Mouse (Mus musculus) olfactory bulb, adult 2 months (tissue): Measurements from ENCODE around the gene Fry. TPM values are rescaled to one million over a fixed set of nuclear protein-coding genes. Genes with fewer than 3 reads are reported as not detected.

Experiments used
- H3K27ac ChIP-seq: fragments of 200-500 bp; 2 replicates; pipeline ENCODE4 v1.5.1; 2012; ENCODE audit warnings: low read depth, low read length; ENCODE audit not compliant: insufficient read depth
- H3K4me1 ChIP-seq: fragments of 200-500 bp; 2 replicates; pipeline ENCODE4 v1.6.1; 2012; ENCODE audit warnings: low read length; ENCODE audit not compliant: control insufficient read depth, insufficient read depth
- H3K4me3 ChIP-seq: fragments of 200-500 bp; 2 replicates; pipeline ENCODE4 v1.5.1; 2012; ENCODE audit warnings: mild to moderate bottlenecking, low read depth, low read length, moderate library complexity; ENCODE audit not compliant: insufficient read depth
- CTCF ChIP-seq: fragments of 200-500 bp; IDR thresholded peaks from 2 replicates; pipeline ENCODE4 v1.5.1; 2012; ENCODE audit warnings: low read depth, mild to moderate bottlenecking, low read length, moderate library complexity; ENCODE audit not compliant: insufficient read depth
- POLR2A ChIP-seq: fragments of 200-500 bp; IDR thresholded peaks from 2 replicates; pipeline ENCODE4 v1.6.1; 2012; ENCODE audit warnings: mild to moderate bottlenecking, low read depth, low read length, moderate library complexity; ENCODE audit not compliant: insufficient read depth
- WGBS: fragments of 180-500 bp; shearing (Covaris S2); methylation state at CpG from one replicate; pipeline ENCODE4 v1.1.7; 2018; 5-methylcytosine and 5-hydroxymethylcytosine counted together
- polyA plus RNA-seq: library from polyadenylated mRNA; stranded (reverse); fragments of >200 nt; gene quantifications from 2 replicates; pipeline ENCODE4 v1.2.4, GENCODE M21; 2012; ENCODE audit warnings: low replicate concordance; ENCODE audit not compliant: missing spikeins, insufficient read depth, insufficient read length

Fry gene
- polyA plus RNA-seq = not detected in 2 replicates

DNA sequence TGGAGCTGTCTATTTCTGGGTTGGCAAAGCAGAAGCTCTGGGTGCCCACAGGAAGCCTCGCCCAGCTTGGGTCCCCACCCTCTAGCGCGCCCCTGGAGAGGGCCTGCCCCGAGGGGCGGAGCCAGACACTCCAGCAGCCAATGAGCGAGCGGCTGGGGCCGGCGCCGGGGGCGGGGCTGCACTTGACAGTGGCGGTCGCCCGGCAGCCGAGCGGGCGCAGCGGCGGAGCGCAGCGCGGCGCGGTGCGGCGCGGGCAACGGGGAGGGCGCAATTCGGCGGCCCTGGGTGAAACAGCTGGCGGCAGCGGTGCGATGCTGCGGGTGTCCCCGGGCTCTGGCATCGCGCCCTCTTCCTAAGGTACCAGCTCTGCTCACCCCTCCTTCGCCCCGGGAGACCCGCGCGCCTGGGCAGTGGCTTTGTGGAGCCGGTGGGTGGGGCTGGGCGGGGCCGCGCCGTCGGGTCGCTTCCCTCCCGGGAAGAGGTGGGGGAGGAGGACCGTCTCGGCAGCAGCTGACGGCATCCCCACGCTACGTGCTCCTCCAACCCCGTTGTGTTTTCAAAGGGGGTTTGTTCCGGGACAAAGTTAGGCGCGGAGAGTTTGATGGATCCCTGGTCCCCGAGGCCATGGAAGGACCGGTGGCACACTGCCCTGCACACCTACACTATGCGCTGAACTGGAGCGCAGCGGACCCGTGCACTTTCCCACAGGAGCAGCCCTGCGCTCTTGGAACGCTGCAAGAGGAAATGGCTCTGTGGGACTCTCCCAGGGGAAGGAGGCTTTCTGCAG is at the start of gene Fry:
Gene Fry (plus strand): TSS at position 191 of the 787 bp plus-strand sequence.
- WGBS = under 1% methylated on average over 68 of the region's 68 CpGs
- Histone ChIP-seq H3K27ac (0 out of 2 replicates have a peak within 1 kb of the TSS, but pooled peaks have one; percentile 40), H3K4me3 (peak within 1 kb of the TSS; percentile 83), H3K4me1 (peaks cover 20% of the 10 kb centered on the region)
- TF ChIP-seq POLR2A (peak; percentile 77), CTCF (no peak)

DNA sequence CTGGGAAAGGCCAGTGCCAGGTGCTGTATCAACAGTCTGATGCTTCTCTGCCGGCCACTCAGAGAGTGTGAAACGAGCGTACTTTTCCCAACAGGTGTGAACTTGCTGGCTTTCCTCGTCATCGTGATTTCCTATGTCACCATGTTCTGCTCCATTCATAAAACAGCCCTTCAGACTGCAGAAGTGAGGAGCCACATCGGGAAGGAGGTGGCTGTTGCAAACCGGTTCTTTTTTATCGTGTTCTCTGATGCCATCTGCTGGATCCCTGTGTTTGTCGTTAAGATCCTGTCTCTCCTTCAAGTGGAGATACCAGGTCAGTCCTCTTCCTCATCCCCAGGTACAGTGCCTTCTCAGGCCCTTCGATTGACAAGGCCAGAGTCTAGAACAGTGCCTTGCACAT is 48.4 kb upstream of the Fry start:
- TF ChIP-seq POLR2A (no peak), CTCF (no peak)
- Histone ChIP-seq H3K4me1 (0 out of 2 replicates have a peak, but pooled peaks cover 2% of the 10 kb centered on the region), H3K4me3 (no peak overlapping the region), H3K27ac (no peak overlapping the region)
- WGBS = 24% methylated on average over 10 of the region's 10 CpGs

DNA sequence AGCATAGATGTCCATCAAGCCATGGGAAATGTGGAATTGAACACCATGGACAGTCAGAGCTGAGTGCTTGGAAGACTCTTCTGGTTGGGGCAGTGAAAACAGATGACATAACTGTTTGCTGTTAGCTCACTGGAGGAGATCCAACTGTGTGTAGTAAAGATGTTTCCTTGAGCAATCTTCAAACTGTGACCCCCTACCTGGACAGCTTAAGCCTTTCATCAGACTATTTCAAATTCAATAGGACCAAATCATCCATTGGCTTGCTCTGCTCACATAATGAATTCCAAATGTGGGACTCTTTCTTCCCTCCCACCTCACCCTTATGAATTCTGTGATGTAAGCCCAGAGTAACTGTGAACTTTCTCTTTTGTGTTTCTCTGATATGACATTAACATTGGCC is 46.7 kb upstream of the Fry start:
- Histone ChIP-seq H3K4me3 (no peak overlapping the region), H3K27ac (no peak overlapping the region), H3K4me1 (0 out of 2 replicates have a peak, but pooled peaks cover 2% of the 10 kb centered on the region)
- TF ChIP-seq CTCF = no peak
- TF ChIP-seq POLR2A = no peak

DNA sequence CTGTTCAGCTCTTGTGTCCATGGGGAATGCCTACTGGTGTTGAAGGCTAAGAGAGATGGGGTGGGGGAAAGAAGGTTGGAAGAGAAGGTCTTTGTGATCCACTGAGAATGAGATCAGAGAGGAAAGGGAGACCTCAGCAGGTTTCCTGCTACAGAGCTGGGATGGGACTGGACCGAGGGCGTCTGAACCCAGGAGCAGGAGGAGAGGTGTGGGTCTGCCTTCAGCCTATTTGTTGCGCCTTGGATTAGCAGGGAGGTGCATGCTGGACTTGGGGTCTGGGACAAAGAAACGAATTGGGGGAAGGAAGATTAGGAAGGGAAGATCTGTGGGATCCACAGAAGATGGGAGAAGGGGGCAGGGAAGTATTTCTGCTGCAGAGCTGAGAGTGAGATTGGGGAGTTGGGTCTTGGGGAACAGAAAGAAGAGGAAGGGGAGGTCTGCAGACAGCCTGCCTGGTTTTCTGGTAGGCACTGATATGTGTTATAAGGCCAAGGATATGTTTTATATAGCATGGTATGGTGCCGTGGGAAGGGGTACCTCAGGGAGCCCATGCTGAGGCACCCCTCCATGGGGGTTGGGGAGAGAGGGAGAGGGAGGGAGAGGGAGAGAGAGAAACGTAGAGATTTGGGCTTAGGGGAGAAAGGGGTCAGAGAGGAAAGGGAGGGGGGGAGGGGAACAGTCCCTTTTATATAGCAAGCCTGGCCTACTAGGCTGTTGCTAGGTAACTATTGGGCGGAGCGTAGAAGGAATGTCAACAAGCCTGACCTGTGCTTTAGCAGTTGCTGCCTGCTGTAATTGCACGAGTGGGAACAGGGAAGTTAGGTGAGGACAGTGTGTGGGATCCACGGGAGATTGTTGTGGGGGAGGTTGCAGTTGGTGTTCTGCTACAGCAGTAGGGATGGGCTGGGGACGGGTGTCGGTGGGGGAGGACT is 38.3 kb upstream of the Fry start:
- TF ChIP-seq CTCF (no peak), POLR2A (no peak)
- 27% methylated on average over 12 of the region's 12 CpGs for WGBS
- H3K4me1 ChIP-seq = peaks cover 10% of the 10 kb centered on the region
- peak overlapping the region; percentile 19; the same call in 1 of the 2 replicates for H3K4me3 ChIP-seq
- H3K27ac ChIP-seq = no peak overlapping the region

DNA sequence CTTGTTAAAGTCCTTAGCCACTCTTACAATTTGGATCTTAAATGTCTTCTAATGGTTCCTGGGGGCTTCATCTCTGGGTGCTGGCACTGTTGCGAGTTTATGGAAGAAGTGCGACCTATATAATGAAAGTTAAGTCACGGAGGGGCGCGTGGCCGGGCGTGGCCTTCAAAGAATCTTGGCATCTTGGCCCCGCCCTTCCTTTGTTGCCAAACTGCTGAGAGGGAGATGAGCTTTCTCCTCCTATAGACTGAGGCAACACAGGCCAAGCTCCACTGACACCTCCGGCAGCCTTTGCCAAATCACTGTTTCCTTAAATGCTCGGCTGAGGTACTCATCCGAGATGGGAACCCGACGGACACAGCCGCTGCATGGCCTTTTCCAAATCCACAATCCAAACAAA is 35.7 kb upstream of the Fry start:
- no peak overlapping the region for H3K27ac ChIP-seq
- peaks cover 10% of the 10 kb centered on the region for H3K4me1 ChIP-seq
- 90% methylated on average over 14 of the region's 14 CpGs for WGBS
- no peak overlapping the region for H3K4me3 ChIP-seq
- no peak for TF ChIP-seq CTCF
- no peak for TF ChIP-seq POLR2A

DNA sequence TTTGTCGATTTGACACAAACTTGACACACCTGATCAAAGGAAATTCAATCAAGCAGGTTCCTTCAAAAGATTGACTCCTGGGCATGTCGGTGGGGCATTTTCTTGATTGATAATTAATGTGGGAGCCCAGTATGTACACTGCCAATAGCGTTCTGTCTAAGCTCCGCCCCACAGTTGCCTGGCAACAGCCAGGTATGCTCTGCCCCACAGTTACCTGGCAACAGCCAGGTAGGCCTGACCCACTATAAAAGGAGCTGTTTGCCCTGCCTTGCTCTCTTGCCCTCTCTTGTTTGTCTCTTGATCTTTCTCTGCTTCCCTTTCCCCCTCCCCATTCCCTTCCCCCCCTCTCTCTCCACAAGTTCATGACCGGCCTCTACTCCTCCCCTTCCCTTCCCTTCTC is 35.3 kb upstream of the Fry start:
- Histone ChIP-seq H3K4me3 (no peak overlapping the region), H3K4me1 (peaks cover 10% of the 10 kb centered on the region), H3K27ac (no peak overlapping the region)
- 67% methylated on average over 5 of the region's 5 CpGs for whole genome bisulfite sequencing
- TF ChIP-seq POLR2A (no peak), CTCF (no peak)

DNA sequence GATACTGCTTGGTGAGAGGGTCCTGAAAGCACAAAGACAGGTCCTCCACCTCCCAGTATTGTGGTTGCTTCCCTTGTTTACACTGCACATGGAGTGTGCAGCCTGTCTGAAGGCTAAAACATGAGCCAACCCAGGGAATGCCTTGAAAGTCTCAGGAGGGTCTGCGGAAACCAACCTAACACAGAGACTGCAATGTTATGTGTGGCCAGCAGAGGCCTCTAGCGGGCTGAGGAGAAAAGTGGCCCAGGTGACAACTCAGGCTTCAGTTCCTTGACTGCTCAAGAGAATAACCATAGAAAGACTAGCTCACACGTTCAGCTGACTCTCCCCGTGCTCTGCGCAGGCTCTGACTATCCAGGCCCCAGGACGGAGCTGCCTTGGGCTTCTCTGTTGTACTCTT is 20.8 kb upstream of the Fry start:
- no peak overlapping the region for H3K4me3 ChIP-seq
- peak; percentile 80 for TF ChIP-seq CTCF
- TF ChIP-seq POLR2A = no peak
- WGBS = 7% methylated on average over 6 of the region's 6 CpGs
- H3K4me1 ChIP-seq = 0 out of 2 replicates have a peak, but pooled peaks cover 2% of the 10 kb centered on the region
- no peak overlapping the region for H3K27ac ChIP-seq

DNA sequence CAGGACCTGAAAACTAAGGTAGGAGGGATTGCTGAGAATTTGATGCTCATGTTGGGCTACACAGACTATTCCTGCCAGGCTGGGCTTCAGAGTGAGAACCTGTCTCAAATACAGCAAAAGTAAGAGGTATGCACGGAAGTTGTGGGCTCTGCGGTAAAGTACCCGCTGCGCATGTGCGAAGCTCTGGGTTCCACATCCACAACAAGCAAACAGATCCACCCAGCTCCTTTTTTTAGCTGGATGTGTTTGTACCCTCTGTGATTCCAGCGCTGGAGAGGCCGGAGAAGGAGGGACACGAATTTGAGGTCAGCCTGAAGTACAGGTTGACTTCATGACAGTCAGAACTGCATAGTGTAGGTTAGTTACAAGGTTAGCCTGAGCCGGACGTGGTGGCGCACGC is 19.7 kb upstream of the Fry start:
- 0 out of 2 replicates have a peak, but pooled peaks cover 2% of the 10 kb centered on the region for H3K4me1 ChIP-seq
- no peak overlapping the region for H3K4me3 ChIP-seq
- TF ChIP-seq CTCF (no peak), POLR2A (no peak)
- 96% methylated on average over 12 of the region's 12 CpGs for WGBS
- H3K27ac ChIP-seq = no peak overlapping the region
